Mouse (Mus musculus): ENCODE measurements around the gene Prkacb. TPM values are rescaled to one million over a fixed set of nuclear protein-coding genes. Genes with fewer than 3 reads are reported as not detected.

The Prkacb gene
- polyA plus RNA-seq, 1 experiment from 2014 or later = 133 TPM

- 95% methylated on average over 13 of the region's 13 CpGs for WGBS
- H3K9ac ChIP-seq = no peak overlapping the region
- H3K27me3 ChIP-seq = peaks cover 12% of the 10 kb centered on the region
Observed at GRCm38 (mm10) chr3:146680625-146681024, 132.2 kb downstream of the Prkacb start.

GRCm38 (mm10) chr3:146679646-146680045 is 133.1 kb downstream of the Prkacb start:
- WGBS = 94% methylated on average over 16 of the region's 16 CpGs
- no peak for ATAC-seq (ENCODE audit: low read depth)
- Histone ChIP-seq H3K27me3 (peaks cover 11% of the 10 kb centered on the region), H3K4me1 (replicated peaks) (peaks cover 14% of the 10 kb centered on the region; the same call in 1 of the 2 replicates), H3K27ac (replicated peaks) (no peak overlapping the region), H3K9me3 (no peaks in the 10 kb centered on the region), H3K9ac (no peak overlapping the region), H3K4me3 (no peak overlapping the region), H3K36me3 (no peaks in the 10 kb centered on the region), H3K4me2 (no peak overlapping the region)

More at GRCm38 (mm10) chr3:146680625-146681024, 132.2 kb downstream of the Prkacb start:
- Histone ChIP-seq H3K27ac (replicated peaks) (no peak overlapping the region), H3K4me1 (replicated peaks) (peaks cover 17% of the 10 kb centered on the region; the same call in 1 of the 2 replicates), H3K9me3 (no peaks in the 10 kb centered on the region), H3K4me3 (no peak overlapping the region), H3K36me3 (no peaks in the 10 kb centered on the region), H3K4me2 (no peak overlapping the region)
- ATAC-seq (ENCODE audit: low read depth) = no peak

Other genes starting within 250 kb of the Prkacb start
- not detected in 2 replicates for gene Uox, start 242.6 kb downstream of the Prkacb start, polyA plus RNA-seq (2015; fragmentation: Nextera tagmentation; extraction: Ambion mirVana)
- not detected in 2 replicates for gene Dnase2b, start 197.4 kb downstream of the Prkacb start, polyA plus RNA-seq (2015; fragmentation: Nextera tagmentation; extraction: Ambion mirVana)
- gene 4930503B20Rik, start 161.7 kb downstream of the Prkacb start, polyA plus RNA-seq (2015; fragmentation: Nextera tagmentation; extraction: Ambion mirVana) = not detected in 2 replicates
- 0.61 and 0.65 TPM in 2 replicates for gene Samd13, start 127.4 kb downstream of the Prkacb start, polyA plus RNA-seq (2015; fragmentation: Nextera tagmentation; extraction: Ambion mirVana)
- 16.5 and 20.8 TPM in 2 replicates for gene Ttll7, start 39.4 kb upstream of the Prkacb start, polyA plus RNA-seq (2015; fragmentation: Nextera tagmentation; extraction: Ambion mirVana)

All from neural tube, embryonic 13.5 days (tissue).